Mouse (Mus musculus): ENCODE results near the gene Tmc3. TPM values are rescaled to one million over a fixed set of nuclear protein-coding genes. Genes with fewer than 3 reads are reported as not detected.

Gene Tmc3
- polyA plus RNA-seq, 1 experiment from 2014 or later: 0.73 TPM

- Histone ChIP-seq H3K4me3 (ENCODE audit: low read depth, low read length) (no peak overlapping the region), H3K27me3 (ENCODE audit: control insufficient read depth, insufficient read depth, low read length) (no peaks in the 10 kb centered on the region), H3K36me3 (ENCODE audit: control insufficient read depth, insufficient read depth, low read length) (no peaks in the 10 kb centered on the region), H3K27ac (replicated peaks; ENCODE audit: low read depth, low read length) (no peak overlapping the region), H3K4me1 (ENCODE audit: control insufficient read depth, insufficient read depth, low read length) (no peaks in the 10 kb centered on the region; the same call in 1 of the 2 replicates), H3K9ac (ENCODE audit: low read length) (no peak overlapping the region), H3K4me2 (ENCODE audit: low read depth, severe bottlenecking) (no peak overlapping the region), H3K9me3 (ENCODE audit: control insufficient read depth, low read length) (no peaks in the 10 kb centered on the region)
- 78% methylated on average over 8 of the region's 8 CpGs for WGBS
- DNase-seq (ENCODE audit: low spot score) (no peak), ATAC-seq (ENCODE audit: insufficient number of reproducible peaks, low FRiP score, low TSS enrichment, low read depth) (no peak)
These were observed 42.0 kb downstream of the Tmc3 start for GRCm38 (mm10) chr7:83626557-83627257.

GRCm38 (mm10) chr7:83627369-83627768 lies 42.6 kb downstream of the Tmc3 start:
- 88% methylated on average over 4 of the region's 4 CpGs for WGBS
- no peak for ATAC-seq (ENCODE audit: insufficient number of reproducible peaks, low FRiP score, low TSS enrichment, low read depth)
- H3K27ac ChIP-seq (replicated peaks; ENCODE audit: low read depth, low read length): no peak overlapping the region

GRCm38 (mm10) chr7:83631073-83631827 lies 46.5 kb downstream of the Tmc3 start:
- Histone ChIP-seq H3K9me3 (ENCODE audit: control insufficient read depth, low read length) (no peaks in the 10 kb centered on the region), H3K4me1 (ENCODE audit: control insufficient read depth, insufficient read depth, low read length) (no peaks in the 10 kb centered on the region; the same call in 1 of the 2 replicates), H3K4me2 (ENCODE audit: low read depth, severe bottlenecking) (peak overlapping the region; percentile 77), H3K27me3 (ENCODE audit: control insufficient read depth, insufficient read depth, low read length) (no peaks in the 10 kb centered on the region), H3K36me3 (ENCODE audit: control insufficient read depth, insufficient read depth, low read length) (no peaks in the 10 kb centered on the region), H3K9ac (ENCODE audit: low read length) (peak overlapping the region; percentile 58; the same call in 1 of the 2 replicates), H3K4me3 (ENCODE audit: low read depth, low read length) (peak overlapping the region; percentile 61), H3K27ac (replicated peaks; ENCODE audit: low read depth, low read length) (no peak overlapping the region; the same call in 1 of the 2 replicates)
- WGBS: 15% methylated on average over 11 of the region's 11 CpGs
- no peak for DNase-seq (ENCODE audit: low spot score)
- no peak; the same call in 1 of the 2 replicates for ATAC-seq (ENCODE audit: insufficient number of reproducible peaks, low FRiP score, low TSS enrichment, low read depth)

More at GRCm38 (mm10) chr7:83627369-83627768, 42.6 kb downstream of the Tmc3 start:
- H3K4me3 ChIP-seq (ENCODE audit: low read depth, low read length): no peak overlapping the region
- H3K9me3 ChIP-seq (ENCODE audit: control insufficient read depth, low read length): no peaks in the 10 kb centered on the region
- H3K4me2 ChIP-seq (ENCODE audit: low read depth, severe bottlenecking): no peak overlapping the region
- no peak for DNase-seq (ENCODE audit: low spot score)
- H3K4me1 ChIP-seq (ENCODE audit: control insufficient read depth, insufficient read depth, low read length): no peaks in the 10 kb centered on the region; the same call in 1 of the 2 replicates
- no peak overlapping the region for H3K9ac ChIP-seq (ENCODE audit: low read length)
- H3K36me3 ChIP-seq (ENCODE audit: control insufficient read depth, insufficient read depth, low read length): no peaks in the 10 kb centered on the region
- no peaks in the 10 kb centered on the region for H3K27me3 ChIP-seq (ENCODE audit: control insufficient read depth, insufficient read depth, low read length)

GRCm38 (mm10) chr7:83631828-83632681 lies 47.3 kb downstream of the Tmc3 start, which contains the start of gene Stard5:
Gene Stard5, plus strand, starts transcription at chr7:83631959.
- WGBS: under 1% methylated on average over 35 of the region's 35 CpGs
- Histone ChIP-seq H3K4me2 (ENCODE audit: low read depth, severe bottlenecking) (peak within 1 kb of the TSS; percentile 77), H3K27me3 (ENCODE audit: control insufficient read depth, insufficient read depth, low read length) (no peaks in the 10 kb centered on the region), H3K36me3 (ENCODE audit: control insufficient read depth, insufficient read depth, low read length) (no peaks in the 10 kb centered on the region), H3K27ac (replicated peaks; ENCODE audit: low read depth, low read length) (no peak within 1 kb of the TSS; the same call in 1 of the 2 replicates), H3K9ac (ENCODE audit: low read length) (peak within 1 kb of the TSS; percentile 71), H3K4me3 (ENCODE audit: low read depth, low read length) (peak within 1 kb of the TSS; percentile 61), H3K4me1 (ENCODE audit: control insufficient read depth, insufficient read depth, low read length) (no peaks in the 10 kb centered on the region; the same call in 1 of the 2 replicates), H3K9me3 (ENCODE audit: control insufficient read depth, low read length) (no peaks in the 10 kb centered on the region)
- ATAC-seq (ENCODE audit: insufficient number of reproducible peaks, low FRiP score, low TSS enrichment, low read depth) (peak; percentile 94), DNase-seq (ENCODE audit: low spot score) (peak; percentile 91)

GRCm38 (mm10) chr7:83632682-83633120 lies 48.0 kb downstream of the Tmc3 start:
- peak overlapping the region; percentile 61; the same call in 1 of the 2 replicates for H3K4me3 ChIP-seq (ENCODE audit: low read depth, low read length)
- no peak overlapping the region; the same call in 1 of the 2 replicates for H3K9ac ChIP-seq (ENCODE audit: low read length)
- 60% methylated on average over 6 of the region's 6 CpGs for WGBS
- H3K27me3 ChIP-seq (ENCODE audit: control insufficient read depth, insufficient read depth, low read length): no peaks in the 10 kb centered on the region
- H3K4me1 ChIP-seq (ENCODE audit: control insufficient read depth, insufficient read depth, low read length): no peaks in the 10 kb centered on the region; the same call in 1 of the 2 replicates
- H3K27ac ChIP-seq (replicated peaks; ENCODE audit: low read depth, low read length): no peak overlapping the region
- H3K9me3 ChIP-seq (ENCODE audit: control insufficient read depth, low read length): no peaks in the 10 kb centered on the region
- H3K4me2 ChIP-seq (ENCODE audit: low read depth, severe bottlenecking): peak overlapping the region; percentile 77
- no peaks in the 10 kb centered on the region for H3K36me3 ChIP-seq (ENCODE audit: control insufficient read depth, insufficient read depth, low read length)
- ATAC-seq (ENCODE audit: insufficient number of reproducible peaks, low FRiP score, low TSS enrichment, low read depth) (no peak), DNase-seq (ENCODE audit: low spot score) (no peak)

- no peak overlapping the region for H3K4me3 ChIP-seq (ENCODE audit: low read depth, low read length)
- no peak overlapping the region for H3K9ac ChIP-seq (ENCODE audit: low read length)
- H3K4me2 ChIP-seq (ENCODE audit: low read depth, severe bottlenecking): no peak overlapping the region
- no peaks in the 10 kb centered on the region for H3K27me3 ChIP-seq (ENCODE audit: control insufficient read depth, insufficient read depth, low read length)
- H3K9me3 ChIP-seq (ENCODE audit: control insufficient read depth, low read length): no peaks in the 10 kb centered on the region
- ATAC-seq (ENCODE audit: insufficient number of reproducible peaks, low FRiP score, low TSS enrichment, low read depth) (no peak), DNase-seq (ENCODE audit: low spot score) (no peak)
- WGBS: 95% methylated on average over 6 of the region's 6 CpGs
- H3K4me1 ChIP-seq (ENCODE audit: control insufficient read depth, insufficient read depth, low read length): no peaks in the 10 kb centered on the region; the same call in 1 of the 2 replicates
- peaks cover 7% of the 10 kb centered on the region for H3K36me3 ChIP-seq (ENCODE audit: control insufficient read depth, insufficient read depth, low read length)
- H3K27ac ChIP-seq (replicated peaks; ENCODE audit: low read depth, low read length): no peak overlapping the region
These were observed 49.1 kb downstream of the Tmc3 start for GRCm38 (mm10) chr7:83633856-83634255.

- Histone ChIP-seq H3K4me3 (ENCODE audit: low read depth, low read length) (no peak overlapping the region), H3K4me1 (ENCODE audit: control insufficient read depth, insufficient read depth, low read length) (no peaks in the 10 kb centered on the region; the same call in 1 of the 2 replicates), H3K27me3 (ENCODE audit: control insufficient read depth, insufficient read depth, low read length) (no peaks in the 10 kb centered on the region), H3K4me2 (ENCODE audit: low read depth, severe bottlenecking) (no peak overlapping the region), H3K9me3 (ENCODE audit: control insufficient read depth, low read length) (no peaks in the 10 kb centered on the region), H3K27ac (replicated peaks; ENCODE audit: low read depth, low read length) (no peak overlapping the region), H3K36me3 (ENCODE audit: control insufficient read depth, insufficient read depth, low read length) (peaks cover 7% of the 10 kb centered on the region), H3K9ac (ENCODE audit: low read length) (no peak overlapping the region)
- DNase-seq (ENCODE audit: low spot score): no peak
- WGBS: 91% methylated on average over 2 of the region's 2 CpGs
- no peak for ATAC-seq (ENCODE audit: insufficient number of reproducible peaks, low FRiP score, low TSS enrichment, low read depth)
These were observed 51.0 kb downstream of the Tmc3 start for GRCm38 (mm10) chr7:83635726-83636125.

- ATAC-seq (ENCODE audit: insufficient number of reproducible peaks, low FRiP score, low TSS enrichment, low read depth) (no peak), DNase-seq (ENCODE audit: low spot score) (no peak)
- H3K9me3 ChIP-seq (ENCODE audit: control insufficient read depth, low read length): no peaks in the 10 kb centered on the region
- H3K27ac ChIP-seq (replicated peaks; ENCODE audit: low read depth, low read length): no peak overlapping the region
- peaks cover 7% of the 10 kb centered on the region for H3K36me3 ChIP-seq (ENCODE audit: control insufficient read depth, insufficient read depth, low read length)
- no peak overlapping the region for H3K4me2 ChIP-seq (ENCODE audit: low read depth, severe bottlenecking)
- no peaks in the 10 kb centered on the region for H3K4me1 ChIP-seq (ENCODE audit: control insufficient read depth, insufficient read depth, low read length)
- 93% methylated on average over 8 of the region's 8 CpGs for WGBS
- no peak overlapping the region for H3K4me3 ChIP-seq (ENCODE audit: low read depth, low read length)
- no peaks in the 10 kb centered on the region for H3K27me3 ChIP-seq (ENCODE audit: control insufficient read depth, insufficient read depth, low read length)
- no peak overlapping the region for H3K9ac ChIP-seq (ENCODE audit: low read length)
These were observed 51.7 kb downstream of the Tmc3 start for GRCm38 (mm10) chr7:83636425-83636824.

Measured in limb, embryonic 11.5 days (tissue).